Mouse (Mus musculus): ENCODE data around the gene Rcbtb1.
"Not testable (repeated sequence)": the region's sequence is repeated elsewhere in the genome, so short reads cannot be mapped to it uniquely, and the experiment has no call there.

Rcbtb1 gene

GRCm38 (mm10) chr14:59200711-59201603 lies at the start of gene Rcbtb1:
TSS of gene Rcbtb1 (plus strand) at chr14:59201209.
- DNase-seq, result peak; percentile 94 to 95

DNA sequence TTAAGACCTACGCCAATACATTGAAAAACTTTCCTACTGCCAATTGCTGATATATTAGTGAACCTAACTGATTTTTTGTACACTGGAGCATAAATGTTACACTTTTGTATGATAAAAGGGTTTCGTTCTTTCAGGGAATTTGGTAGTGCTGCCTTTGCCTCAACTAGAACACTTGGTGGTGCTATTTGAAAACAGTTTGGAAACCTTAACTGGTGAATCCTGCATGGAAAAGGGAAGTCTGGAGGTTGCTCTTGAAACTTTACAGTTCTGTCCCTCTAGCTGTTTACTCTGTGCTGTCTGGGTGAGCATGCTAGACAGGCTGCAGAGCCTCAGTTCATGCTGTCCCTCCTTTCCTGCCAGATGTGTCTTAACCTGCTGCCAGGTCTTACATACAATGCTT lies 45.4 kb upstream of the Rcbtb1 start:
- DNase-seq, result peak in 1 of 2 experiments; percentile 6

DNA sequence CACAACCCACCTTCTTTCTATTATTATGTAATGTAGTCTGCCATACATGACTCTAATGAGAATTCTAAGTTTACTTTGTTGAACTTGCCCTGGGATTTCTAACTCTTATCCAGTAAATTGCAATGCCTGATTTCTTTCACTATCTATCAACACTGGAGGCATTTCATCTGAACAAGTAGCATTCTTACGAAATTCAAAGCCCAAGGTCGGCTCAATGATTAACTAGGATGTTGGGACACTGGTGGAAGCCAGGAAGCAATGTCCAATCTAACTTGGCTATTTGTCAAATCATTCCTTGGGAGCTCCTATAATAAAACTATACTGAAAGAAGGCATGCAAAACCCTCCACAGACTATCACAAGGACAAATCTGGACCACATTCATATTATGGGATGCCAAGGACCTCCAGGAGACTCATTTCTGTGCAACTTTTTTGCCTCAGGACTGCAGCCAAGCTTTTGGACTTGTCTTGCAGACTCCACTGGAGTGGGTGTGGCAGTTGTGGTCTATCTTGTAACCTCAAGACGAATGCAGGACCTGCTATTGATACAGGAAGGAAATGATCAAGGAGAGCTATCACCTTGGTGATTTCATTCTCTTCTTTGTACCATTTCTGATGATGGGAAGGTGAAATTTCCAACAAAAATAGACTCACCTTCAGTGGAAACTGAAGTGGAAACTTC lies 43.9 kb upstream of the Rcbtb1 start:
- DNase-seq, result peak; percentile 79 to 82

- DNase-seq, result no peak
These were observed 22.4 kb upstream of the Rcbtb1 start, which contains the start of gene Gm5142 for GRCm38 (mm10) chr14:59178649-59179048. TSS of gene Gm5142 (minus strand) at chr14:59178749.

GRCm38 (mm10) chr14:59182732-59183131 lies 18.3 kb upstream of the Rcbtb1 start:
- DNase-seq, result no peak

DNA sequence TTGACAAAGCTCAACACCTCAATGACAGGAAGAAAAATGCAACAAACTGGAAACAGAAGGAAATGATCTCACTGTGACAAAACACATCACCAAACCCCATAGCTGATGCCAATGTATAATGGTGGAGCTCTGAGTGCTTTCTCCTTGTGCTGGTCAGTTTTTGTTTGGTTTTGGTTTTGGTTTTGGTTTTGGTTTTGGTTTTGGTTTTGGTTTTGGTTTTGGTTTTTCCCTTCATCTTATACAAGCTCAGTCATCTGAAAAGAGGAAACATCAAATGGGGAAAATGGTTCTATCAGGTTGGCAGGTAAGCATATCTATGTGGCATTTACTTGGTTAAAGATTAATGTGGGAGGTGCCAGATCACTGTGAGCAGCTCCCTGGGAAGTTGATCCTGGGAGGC lies 15.5 kb upstream of the Rcbtb1 start:
- no peak for DNase-seq

- DNase-seq, result no peak
These were observed 14.9 kb upstream of the Rcbtb1 start for GRCm38 (mm10) chr14:59186121-59186520.

- no peak for DNase-seq
These were observed 701 bp downstream of the Rcbtb1 start for GRCm38 (mm10) chr14:59201604-59202215.

DNA sequence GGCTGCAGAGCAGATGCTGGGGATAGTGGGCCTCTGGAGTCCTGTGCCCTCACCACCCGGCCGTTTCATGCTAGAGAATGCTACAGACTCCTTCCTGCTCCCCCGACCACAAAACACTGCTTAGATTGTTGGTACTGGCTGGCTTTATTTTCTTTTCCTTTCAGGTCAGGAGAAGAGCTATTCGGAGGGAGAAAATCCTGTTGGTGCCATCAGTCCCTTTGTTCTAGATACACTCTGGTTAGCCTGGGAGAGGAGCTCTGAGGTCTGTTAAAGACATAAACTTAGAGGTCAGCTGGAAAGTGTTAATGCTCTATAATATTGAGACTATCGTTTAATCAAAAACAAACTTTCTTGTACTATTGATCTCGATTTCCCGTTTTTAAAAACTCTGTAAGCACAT lies 4.5 kb downstream of the Rcbtb1 start:
- no peak for DNase-seq

DNA sequence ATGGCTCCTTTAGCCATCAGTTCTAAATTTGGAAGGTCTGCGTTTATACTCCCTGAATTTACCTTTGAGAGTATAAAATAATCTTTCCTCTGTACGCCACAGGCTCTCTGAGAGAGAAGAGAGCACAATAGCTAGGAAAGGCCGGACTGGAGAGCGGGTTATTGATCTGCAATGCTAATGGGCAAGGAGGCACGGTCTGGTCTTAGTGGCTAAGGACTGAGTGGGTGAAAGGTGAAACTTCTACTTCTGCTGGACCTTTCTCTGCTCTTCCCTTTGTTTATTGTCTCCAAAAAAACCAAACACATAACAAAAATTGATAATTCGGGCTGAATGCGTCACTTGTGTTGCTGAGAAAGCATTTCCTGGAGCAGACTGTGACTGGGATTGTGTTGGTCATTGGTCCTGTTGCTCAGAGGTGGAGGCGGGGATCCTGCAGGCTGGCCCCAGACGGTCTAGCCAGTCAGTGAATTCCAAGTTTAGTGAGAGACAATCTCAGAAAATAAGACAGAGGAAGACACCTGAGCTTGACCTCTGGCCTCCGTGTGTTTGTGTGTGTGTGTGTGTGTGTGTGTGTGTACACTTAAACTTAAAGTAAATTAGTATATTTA lies 5.1 kb downstream of the Rcbtb1 start:
- DNase-seq, result no peak

DNA sequence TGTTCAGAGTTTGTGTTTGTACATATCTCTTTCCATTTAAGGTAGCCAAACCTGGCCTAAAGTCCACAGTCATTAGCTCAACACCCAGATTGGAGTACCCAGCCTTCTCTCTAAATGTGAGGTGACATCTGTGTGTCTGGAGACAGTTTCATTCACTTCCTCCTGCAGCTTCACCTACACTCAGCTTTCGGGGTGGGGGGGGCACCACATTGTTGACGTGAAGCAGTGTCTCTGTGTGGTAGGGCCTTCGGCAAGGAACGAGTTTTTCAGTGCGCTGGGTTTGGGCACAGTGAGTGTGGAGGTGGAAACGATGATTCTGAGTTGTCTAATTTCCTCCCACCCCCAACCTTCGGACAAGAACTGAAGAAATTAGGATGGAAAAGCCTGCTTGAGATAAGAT lies 8.0 kb downstream of the Rcbtb1 start:
- DNase-seq, result no peak

DNA sequence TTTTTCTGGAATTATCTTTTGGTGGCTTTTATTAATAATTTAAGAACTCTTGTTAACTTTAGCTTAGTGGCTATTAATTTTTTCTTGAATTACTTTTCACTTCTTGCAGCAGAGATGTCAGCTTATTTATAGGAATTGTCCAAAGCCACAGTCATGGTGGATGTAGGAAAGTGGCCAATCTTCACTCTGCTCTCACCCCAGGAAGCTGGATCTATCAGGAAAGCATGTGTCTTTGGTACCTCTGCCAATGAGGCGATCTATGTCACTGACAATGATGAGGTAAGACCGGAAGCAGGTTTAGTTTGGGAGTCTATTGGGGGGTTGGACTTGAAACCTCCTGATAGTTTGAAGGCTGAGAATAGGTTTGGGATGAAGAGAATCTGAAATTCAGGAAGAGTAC lies 8.8 kb downstream of the Rcbtb1 start:
- DNase-seq, result no peak

DNA sequence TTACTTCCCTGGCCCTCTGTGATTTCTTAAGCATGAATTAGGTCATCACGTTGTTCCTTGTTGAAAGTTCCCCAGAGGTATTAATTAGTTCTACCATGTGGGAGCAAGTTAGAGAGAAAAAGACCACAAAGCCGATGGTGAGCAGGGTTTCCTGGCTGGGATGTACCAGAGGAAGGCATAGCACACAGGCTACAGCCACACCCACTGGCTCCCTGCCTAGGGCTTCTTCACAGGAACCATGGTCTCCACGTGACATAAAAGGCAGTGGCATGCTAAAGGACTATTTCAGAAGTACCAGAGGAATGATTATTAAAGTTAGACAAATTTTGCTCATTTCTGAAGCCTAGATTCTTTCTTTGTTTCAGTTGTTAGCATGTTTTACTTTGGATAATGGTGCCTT lies 18.2 kb downstream of the Rcbtb1 start:
- no peak for DNase-seq

DNA sequence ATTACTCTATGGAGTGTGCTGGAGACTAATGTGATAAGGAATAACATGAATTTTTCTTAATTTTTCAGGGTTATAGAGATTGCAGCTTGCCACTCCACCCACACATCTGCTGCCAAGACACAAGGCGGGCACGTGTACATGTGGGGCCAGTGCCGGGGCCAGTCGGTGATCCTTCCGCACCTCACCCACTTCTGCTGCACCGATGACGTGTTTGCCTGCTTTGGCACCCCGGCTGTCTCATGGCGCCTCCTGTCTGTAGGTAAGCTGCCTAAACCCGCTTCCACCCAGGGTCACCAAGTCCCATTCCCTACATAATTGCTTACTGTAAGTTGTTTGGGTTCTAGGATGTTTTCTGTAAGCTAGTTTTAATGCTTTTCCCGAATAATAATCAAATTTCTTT lies 25.2 kb downstream of the Rcbtb1 start:
- no peak for DNase-seq

DNA sequence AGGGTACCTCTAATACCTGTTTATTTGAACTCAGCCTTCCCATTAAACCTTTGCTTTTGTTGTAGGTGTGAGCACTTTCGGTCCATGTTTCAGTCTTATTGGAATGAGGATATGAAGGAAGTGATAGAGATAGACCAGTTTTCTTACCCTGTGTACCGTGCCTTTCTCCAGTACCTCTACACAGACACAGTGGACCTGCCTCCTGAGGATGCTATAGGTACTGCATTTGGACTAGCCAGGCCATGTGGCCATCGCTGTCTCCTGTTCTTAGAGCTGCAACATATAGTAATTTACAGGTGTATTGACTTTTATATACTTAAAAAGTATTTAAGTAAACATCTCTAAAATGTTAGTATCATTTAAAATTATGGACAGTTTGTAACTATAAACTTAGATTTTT lies 28.8 kb downstream of the Rcbtb1 start:
- no peak for DNase-seq

DNA sequence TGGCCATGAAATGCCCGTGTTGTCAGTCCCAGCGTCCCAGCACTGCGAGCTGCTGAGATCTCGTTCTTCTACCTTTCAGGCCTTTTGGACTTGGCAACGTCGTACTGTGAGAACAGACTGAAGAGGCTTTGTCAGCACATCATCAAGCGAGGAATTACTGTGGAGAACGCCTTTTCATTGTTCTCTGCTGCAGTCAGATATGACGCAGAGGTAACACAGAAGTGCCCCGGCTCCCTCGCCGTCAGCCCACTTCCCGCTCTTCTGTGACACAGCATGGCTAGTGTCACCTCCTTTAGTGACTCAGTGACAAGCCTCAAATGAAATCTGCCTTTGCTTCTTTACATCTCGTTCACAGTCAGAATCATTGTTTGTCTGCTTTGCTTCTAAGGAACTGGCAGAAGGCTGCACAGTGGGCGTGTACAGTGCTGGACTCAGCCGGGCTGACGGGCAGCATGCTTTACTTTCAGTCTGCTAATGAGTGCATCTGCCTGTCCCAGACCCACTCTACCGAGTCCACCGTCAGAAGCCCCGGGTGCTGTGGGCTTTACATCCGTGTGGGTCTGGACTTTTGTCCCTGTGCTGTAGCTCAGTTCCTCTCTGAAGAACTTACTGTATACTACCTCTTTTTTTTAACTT lies 29.4 kb downstream of the Rcbtb1 start:
- DNase-seq, result no peak

GRCm38 (mm10) chr14:59232003-59232402 lies 31.0 kb downstream of the Rcbtb1 start:
- peak; percentile 6 to 10 for DNase-seq

GRCm38 (mm10) chr14:59233635-59234034 lies 32.6 kb downstream of the Rcbtb1 start:
- DNase-seq, result no peak

DNA sequence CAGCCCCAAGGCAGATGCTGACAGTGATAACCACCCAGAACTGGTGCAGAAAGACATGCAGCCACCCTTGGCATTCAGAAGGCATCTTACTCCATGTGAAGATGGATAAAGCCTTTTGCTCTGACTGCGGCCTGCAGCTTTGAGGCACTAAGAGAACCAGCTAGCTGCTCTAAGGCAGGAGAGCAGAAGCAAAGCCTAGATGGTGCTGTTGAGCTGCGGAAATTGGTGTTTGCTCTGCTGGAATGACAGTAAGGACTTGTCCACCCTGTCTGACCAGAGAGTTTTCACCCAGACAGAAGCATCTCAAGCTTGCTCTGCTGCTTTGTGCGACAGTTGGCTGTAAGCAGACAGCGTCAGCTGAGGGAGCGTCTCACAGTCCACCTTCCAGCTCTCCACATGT lies 49.3 kb downstream of the Rcbtb1 start:
- not testable (repeated sequence) for DNase-seq

DNA sequence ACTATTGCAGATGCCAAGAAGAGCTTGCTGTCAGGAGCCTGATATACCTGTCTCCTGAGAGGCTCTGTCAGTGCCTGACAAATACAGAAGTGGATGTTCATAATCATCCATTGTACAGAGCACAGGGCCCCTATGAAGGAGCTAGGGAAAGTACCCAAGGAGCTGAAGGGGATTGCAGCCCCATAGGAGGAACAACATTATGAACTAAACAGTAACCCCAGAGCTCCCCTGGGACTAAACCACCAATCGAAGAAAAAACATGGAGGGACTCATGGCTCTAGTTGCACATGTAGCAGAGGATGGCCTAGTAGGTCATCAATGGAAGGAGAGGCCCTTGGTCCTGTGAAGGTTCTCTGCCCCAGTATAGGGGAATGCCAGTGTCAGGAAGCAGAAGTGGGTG lies 54.9 kb downstream of the Rcbtb1 start:
- DNase-seq, result not testable (repeated sequence)

- peak; percentile 4 to 23 for DNase-seq
These were observed 59.0 kb downstream of the Rcbtb1 start, which contains the start of gene Gm6904 for GRCm38 (mm10) chr14:59260056-59260455. TSS of gene Gm6904 (minus strand) at chr14:59260216.

- DNase-seq, result not testable (repeated sequence)
These were observed 74.0 kb downstream of the Rcbtb1 start for GRCm38 (mm10) chr14:59274961-59275360.
